Mouse (Mus musculus): Measurements from ENCODE around the gene Tmem132d. TPM values are rescaled to one million over a fixed set of nuclear protein-coding genes. Genes with fewer than 3 reads are reported as not detected.

The Tmem132d gene
- polyA plus RNA-seq, 1 experiment from 2014 or later: 0.20 TPM

- WGBS: 70% methylated on average over 11 of the region's 11 CpGs
- Histone ChIP-seq H3K27ac (ENCODE audit: low read depth) (no peak overlapping the region), H3K27me3 (replicated peaks; ENCODE audit: control insufficient read depth, insufficient read depth, low read length) (no peaks in the 10 kb centered on the region), H3K36me3 (ENCODE audit: control insufficient read depth, insufficient read depth, low read length) (no peaks in the 10 kb centered on the region), H3K9ac (ENCODE audit: low read length) (no peak overlapping the region), H3K4me2 (ENCODE audit: low read length) (no peak overlapping the region), H3K4me3 (ENCODE audit: low read depth, low read length) (no peak overlapping the region), H3K4me1 (replicated peaks; ENCODE audit: control insufficient read depth, insufficient read depth, low read length) (no peaks in the 10 kb centered on the region), H3K9me3 (ENCODE audit: control insufficient read depth, low read length) (no peaks in the 10 kb centered on the region)
- no peak for DNase-seq (ENCODE audit: low spot score)
- ATAC-seq (replicated peaks; ENCODE audit: low FRiP score, low TSS enrichment, low read depth): no peak
Measured at GRCm38 (mm10) chr5:127914157-127914556, 518.7 kb downstream of the Tmem132d start.

GRCm38 (mm10) chr5:127911603-127912002 is 521.3 kb downstream of the Tmem132d start:
- DNase-seq (ENCODE audit: low spot score): no peak
- H3K27me3 ChIP-seq (replicated peaks; ENCODE audit: control insufficient read depth, insufficient read depth, low read length): no peaks in the 10 kb centered on the region
- 27% methylated on average over 3 of the region's 3 CpGs for WGBS

GRCm38 (mm10) chr5:127910356-127910755 is 522.5 kb downstream of the Tmem132d start:
- Histone ChIP-seq H3K9ac (ENCODE audit: low read length) (no peak overlapping the region), H3K27ac (ENCODE audit: low read depth) (no peak overlapping the region), H3K4me1 (replicated peaks; ENCODE audit: control insufficient read depth, insufficient read depth, low read length) (no peaks in the 10 kb centered on the region), H3K4me3 (ENCODE audit: low read depth, low read length) (no peak overlapping the region), H3K36me3 (ENCODE audit: control insufficient read depth, insufficient read depth, low read length) (no peaks in the 10 kb centered on the region), H3K9me3 (ENCODE audit: control insufficient read depth, low read length) (no peaks in the 10 kb centered on the region), H3K4me2 (ENCODE audit: low read length) (no peak overlapping the region), H3K27me3 (replicated peaks; ENCODE audit: control insufficient read depth, insufficient read depth, low read length) (no peaks in the 10 kb centered on the region)
- no peak for ATAC-seq (replicated peaks; ENCODE audit: low FRiP score, low TSS enrichment, low read depth)
- 33% methylated on average over 2 of the region's 2 CpGs for WGBS
- DNase-seq (ENCODE audit: low spot score): no peak

More at GRCm38 (mm10) chr5:127911603-127912002, 521.3 kb downstream of the Tmem132d start:
- no peak overlapping the region for H3K27ac ChIP-seq (ENCODE audit: low read depth)
- no peak for ATAC-seq (replicated peaks; ENCODE audit: low FRiP score, low TSS enrichment, low read depth)
- H3K36me3 ChIP-seq (ENCODE audit: control insufficient read depth, insufficient read depth, low read length): no peaks in the 10 kb centered on the region
- no peak overlapping the region for H3K9ac ChIP-seq (ENCODE audit: low read length)
- no peaks in the 10 kb centered on the region for H3K9me3 ChIP-seq (ENCODE audit: control insufficient read depth, low read length)
- H3K4me2 ChIP-seq (ENCODE audit: low read length): no peak overlapping the region
- no peak overlapping the region for H3K4me3 ChIP-seq (ENCODE audit: low read depth, low read length)
- no peaks in the 10 kb centered on the region for H3K4me1 ChIP-seq (replicated peaks; ENCODE audit: control insufficient read depth, insufficient read depth, low read length)

- Histone ChIP-seq H3K4me1 (replicated peaks; ENCODE audit: control insufficient read depth, insufficient read depth, low read length) (no peaks in the 10 kb centered on the region), H3K4me3 (ENCODE audit: low read depth, low read length) (no peak overlapping the region), H3K27me3 (replicated peaks; ENCODE audit: control insufficient read depth, insufficient read depth, low read length) (no peaks in the 10 kb centered on the region), H3K36me3 (ENCODE audit: control insufficient read depth, insufficient read depth, low read length) (no peaks in the 10 kb centered on the region), H3K9me3 (ENCODE audit: control insufficient read depth, low read length) (no peaks in the 10 kb centered on the region), H3K4me2 (ENCODE audit: low read length) (no peak overlapping the region), H3K9ac (ENCODE audit: low read length) (no peak overlapping the region), H3K27ac (ENCODE audit: low read depth) (no peak overlapping the region)
- DNase-seq (ENCODE audit: low spot score) (no peak), ATAC-seq (replicated peaks; ENCODE audit: low FRiP score, low TSS enrichment, low read depth) (no peak)
- WGBS: 83% methylated on average over 1 of the region's 1 CpGs
Measured at GRCm38 (mm10) chr5:127895176-127895575, 537.7 kb downstream of the Tmem132d start.

- DNase-seq (ENCODE audit: low spot score) (no peak), ATAC-seq (replicated peaks; ENCODE audit: low FRiP score, low TSS enrichment, low read depth) (no peak)
- WGBS: 90% methylated on average over 18 of the region's 18 CpGs
Measured at GRCm38 (mm10) chr5:127885566-127886505, 547.0 kb downstream of the Tmem132d start.

GRCm38 (mm10) chr5:127883021-127883420 is 549.9 kb downstream of the Tmem132d start:
- Histone ChIP-seq H3K27ac (ENCODE audit: low read depth) (no peak overlapping the region), H3K4me3 (ENCODE audit: low read depth, low read length) (no peak overlapping the region), H3K9ac (ENCODE audit: low read length) (no peak overlapping the region), H3K27me3 (replicated peaks; ENCODE audit: control insufficient read depth, insufficient read depth, low read length) (no peaks in the 10 kb centered on the region), H3K9me3 (ENCODE audit: control insufficient read depth, low read length) (no peaks in the 10 kb centered on the region), H3K4me2 (ENCODE audit: low read length) (no peak overlapping the region), H3K4me1 (replicated peaks; ENCODE audit: control insufficient read depth, insufficient read depth, low read length) (no peaks in the 10 kb centered on the region), H3K36me3 (ENCODE audit: control insufficient read depth, insufficient read depth, low read length) (no peaks in the 10 kb centered on the region)
- WGBS: 68% methylated on average over 9 of the region's 10 CpGs
- DNase-seq (ENCODE audit: low spot score) (no peak), ATAC-seq (replicated peaks; ENCODE audit: low FRiP score, low TSS enrichment, low read depth) (no peak)

More at GRCm38 (mm10) chr5:127885566-127886505, 547.0 kb downstream of the Tmem132d start:
- H3K27ac ChIP-seq (ENCODE audit: low read depth): no peak overlapping the region
- H3K27me3 ChIP-seq (replicated peaks; ENCODE audit: control insufficient read depth, insufficient read depth, low read length): no peaks in the 10 kb centered on the region
- H3K4me2 ChIP-seq (ENCODE audit: low read length): no peak overlapping the region
- H3K9me3 ChIP-seq (ENCODE audit: control insufficient read depth, low read length): no peaks in the 10 kb centered on the region
- no peak overlapping the region for H3K4me3 ChIP-seq (ENCODE audit: low read depth, low read length)
- H3K9ac ChIP-seq (ENCODE audit: low read length): no peak overlapping the region
- H3K36me3 ChIP-seq (ENCODE audit: control insufficient read depth, insufficient read depth, low read length): no peaks in the 10 kb centered on the region
- H3K4me1 ChIP-seq (replicated peaks; ENCODE audit: control insufficient read depth, insufficient read depth, low read length): no peaks in the 10 kb centered on the region

GRCm38 (mm10) chr5:127874461-127874860 is 558.4 kb downstream of the Tmem132d start:
- 85% methylated on average over 6 of the region's 6 CpGs for WGBS
- H3K9me3 ChIP-seq (ENCODE audit: control insufficient read depth, low read length): no peaks in the 10 kb centered on the region
- ATAC-seq (replicated peaks; ENCODE audit: low FRiP score, low TSS enrichment, low read depth): no peak
- H3K36me3 ChIP-seq (ENCODE audit: control insufficient read depth, insufficient read depth, low read length): no peaks in the 10 kb centered on the region
- H3K27me3 ChIP-seq (replicated peaks; ENCODE audit: control insufficient read depth, insufficient read depth, low read length): no peaks in the 10 kb centered on the region
- no peak for DNase-seq (ENCODE audit: low spot score)
- no peak overlapping the region for H3K27ac ChIP-seq (ENCODE audit: low read depth)
- no peak overlapping the region for H3K4me3 ChIP-seq (ENCODE audit: low read depth, low read length)
- H3K4me2 ChIP-seq (ENCODE audit: low read length): no peak overlapping the region
- H3K4me1 ChIP-seq (replicated peaks; ENCODE audit: control insufficient read depth, insufficient read depth, low read length): no peaks in the 10 kb centered on the region
- H3K9ac ChIP-seq (ENCODE audit: low read length): no peak overlapping the region

- Histone ChIP-seq H3K4me1 (replicated peaks; ENCODE audit: control insufficient read depth, insufficient read depth, low read length) (no peaks in the 10 kb centered on the region), H3K36me3 (ENCODE audit: control insufficient read depth, insufficient read depth, low read length) (no peaks in the 10 kb centered on the region), H3K4me2 (ENCODE audit: low read length) (no peak overlapping the region), H3K9ac (ENCODE audit: low read length) (no peak overlapping the region), H3K9me3 (ENCODE audit: control insufficient read depth, low read length) (no peaks in the 10 kb centered on the region), H3K4me3 (ENCODE audit: low read depth, low read length) (no peak overlapping the region), H3K27ac (ENCODE audit: low read depth) (no peak overlapping the region), H3K27me3 (replicated peaks; ENCODE audit: control insufficient read depth, insufficient read depth, low read length) (no peaks in the 10 kb centered on the region)
- ATAC-seq (replicated peaks; ENCODE audit: low FRiP score, low TSS enrichment, low read depth): no peak
- DNase-seq (ENCODE audit: low spot score): no peak
- WGBS: 87% methylated on average over 6 of the region's 6 CpGs
Measured at GRCm38 (mm10) chr5:127865157-127865556, 567.7 kb downstream of the Tmem132d start.

- no peak for ATAC-seq (replicated peaks; ENCODE audit: low FRiP score, low TSS enrichment, low read depth)
- no peak for DNase-seq (ENCODE audit: low spot score)
- no peak overlapping the region for H3K27ac ChIP-seq (ENCODE audit: low read depth)
- no peaks in the 10 kb centered on the region for H3K4me1 ChIP-seq (replicated peaks; ENCODE audit: control insufficient read depth, insufficient read depth, low read length)
- H3K36me3 ChIP-seq (ENCODE audit: control insufficient read depth, insufficient read depth, low read length): no peaks in the 10 kb centered on the region
- no peak overlapping the region for H3K4me2 ChIP-seq (ENCODE audit: low read length)
- no peaks in the 10 kb centered on the region for H3K27me3 ChIP-seq (replicated peaks; ENCODE audit: control insufficient read depth, insufficient read depth, low read length)
- no peaks in the 10 kb centered on the region for H3K9me3 ChIP-seq (ENCODE audit: control insufficient read depth, low read length)
- no peak overlapping the region for H3K4me3 ChIP-seq (ENCODE audit: low read depth, low read length)
- H3K9ac ChIP-seq (ENCODE audit: low read length): no peak overlapping the region
- 79% methylated on average over 2 of the region's 2 CpGs for WGBS
Measured at GRCm38 (mm10) chr5:127859719-127860118, 573.2 kb downstream of the Tmem132d start.
